Mouse (Mus musculus) left cerebral cortex, postnatal 25 days (tissue): Measurements from ENCODE around the gene Pid1. TPM values are rescaled to one million over a fixed set of nuclear protein-coding genes. Genes with fewer than 3 reads are reported as not detected.
A peak's percentile ranks its signal among the peaks of the same experiment; 100 is the strongest.

Experiments
- DNase-seq, 2 experiments: peaks; one replicate each; pipeline ENCODE4 v3.0.0; 2022; ENCODE audit warnings: low spot score in 2 of 2, mixed read lengths in 1 of 2
- intact Hi-C: fragments of 180-260 bp; cut with DNase I; formaldehyde crosslinking; loops from one replicate; pipeline ENCODE4 v1.15.1; 2025
- microRNA-seq, 2 experiments: library from miRNA; unstranded; fragments of <30 nt; microRNA quantifications; one replicate each; pipeline ENCODE4 v1.2.0; 2022
- total RNA-seq, 2 experiments: library from RNA; stranded (reverse); gene quantifications; 2 replicates each; pipeline ENCODE4 v1.2.3; 2021

Gene Pid1
- total RNA-seq, 2 experiments from 2014 or later, result 40.1 to 43.4 TPM

DNA sequence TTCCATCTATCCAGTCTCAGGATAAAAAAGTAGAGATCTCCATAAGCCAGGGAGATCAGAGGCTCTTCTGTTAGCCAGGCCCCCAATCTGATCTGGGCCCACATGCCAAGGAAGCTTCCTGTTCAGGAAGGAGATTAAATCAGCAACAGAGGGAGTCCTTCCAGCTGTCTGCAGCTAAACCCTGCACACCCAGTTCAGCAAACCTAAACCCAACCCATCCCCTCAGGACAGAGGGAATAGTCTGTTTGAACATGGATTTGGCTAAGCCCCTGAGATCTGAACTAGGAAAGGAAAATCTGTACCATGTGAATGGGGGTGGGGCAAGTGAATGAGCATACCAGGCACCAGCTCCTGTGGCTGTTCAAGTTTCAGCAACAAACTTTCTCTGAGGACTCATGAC lies 266.6 kb downstream of the Pid1 start:
- DNase-seq, result no peak
- intact Hi-C loops, result no loop called here

DNA sequence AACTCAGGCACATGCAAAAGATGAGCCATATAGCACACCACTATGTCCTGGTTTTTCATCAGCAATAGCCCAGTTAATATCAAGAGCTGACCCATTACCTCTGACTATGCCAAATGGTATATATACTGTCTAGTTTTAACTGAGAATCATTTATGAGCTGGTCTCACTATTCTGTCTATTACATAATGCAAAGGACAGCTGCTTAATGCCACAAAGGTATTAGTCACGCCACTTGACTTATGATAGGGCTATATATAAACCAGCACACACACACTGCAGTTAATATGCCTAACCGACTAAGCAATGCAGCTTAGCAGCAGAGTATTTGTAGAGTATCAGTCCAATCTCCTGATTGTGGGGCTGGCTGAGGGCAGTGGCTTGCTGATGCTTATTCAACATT lies 270.7 kb downstream of the Pid1 start:
- intact Hi-C loops, result no loop called here
- DNase-seq, result no peak

DNA sequence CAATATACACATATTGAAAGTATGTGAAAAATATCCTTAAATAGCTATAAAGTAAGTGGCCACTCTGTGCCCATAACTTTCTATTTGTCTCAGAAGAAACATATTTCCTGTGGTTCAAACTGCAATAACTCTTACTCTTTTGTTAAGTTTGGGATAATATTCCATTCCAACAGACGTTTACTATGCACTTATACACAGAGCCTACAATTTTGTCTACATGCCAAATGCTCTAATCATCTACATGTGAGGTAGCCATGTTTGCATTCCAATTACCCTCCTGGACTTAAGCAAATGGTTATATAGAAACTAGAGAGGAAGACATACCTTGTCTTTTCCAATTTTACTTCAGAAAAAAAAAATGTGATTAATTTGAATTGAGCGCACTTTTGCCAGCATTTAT lies 274.3 kb downstream of the Pid1 start:
- intact Hi-C loops, result no loop called here
- no peak for DNase-seq

DNA sequence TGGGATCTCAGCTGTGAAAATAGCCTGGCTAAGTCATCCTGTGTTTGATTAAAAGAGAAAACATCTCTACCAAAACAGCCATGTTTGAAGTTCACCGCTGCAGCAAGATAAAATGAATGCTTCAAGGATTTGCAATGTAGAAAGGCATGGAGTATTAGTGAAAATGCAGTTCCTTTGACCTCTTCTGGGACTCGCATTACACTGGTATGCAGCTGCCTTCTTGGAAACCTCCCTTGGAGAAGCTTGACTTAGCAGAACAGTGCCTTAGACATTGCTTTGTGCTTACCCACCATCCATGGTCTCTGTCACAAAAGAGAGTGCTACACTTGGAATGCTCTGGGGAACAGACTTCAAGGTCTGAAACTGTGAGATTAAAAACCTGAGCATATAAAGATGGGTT lies 276.0 kb downstream of the Pid1 start:
- intact Hi-C loops, result no loop called here
- DNase-seq, result no peak

DNA sequence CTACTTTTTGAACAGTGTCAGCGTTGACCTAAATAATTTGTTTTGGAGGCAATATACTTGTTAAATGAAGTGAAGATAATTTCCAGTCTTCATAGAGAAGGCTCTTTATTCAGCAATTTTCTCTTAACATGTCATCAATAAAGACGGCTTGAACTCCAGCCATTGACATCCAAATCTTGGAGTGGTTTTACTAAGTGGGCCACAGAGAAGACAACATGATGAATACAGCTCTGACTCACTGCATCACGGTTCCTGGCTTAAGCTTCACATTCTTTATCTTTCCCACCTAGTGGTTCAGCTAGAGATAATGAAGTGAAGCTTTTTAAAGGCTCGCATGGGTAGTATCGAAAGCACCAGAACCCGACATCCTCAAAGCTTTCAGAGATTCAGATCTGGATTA lies 276.7 kb downstream of the Pid1 start:
- peak in 1 of 2 experiments; percentile 35 for DNase-seq
- intact Hi-C loops, result no loop called here

DNA sequence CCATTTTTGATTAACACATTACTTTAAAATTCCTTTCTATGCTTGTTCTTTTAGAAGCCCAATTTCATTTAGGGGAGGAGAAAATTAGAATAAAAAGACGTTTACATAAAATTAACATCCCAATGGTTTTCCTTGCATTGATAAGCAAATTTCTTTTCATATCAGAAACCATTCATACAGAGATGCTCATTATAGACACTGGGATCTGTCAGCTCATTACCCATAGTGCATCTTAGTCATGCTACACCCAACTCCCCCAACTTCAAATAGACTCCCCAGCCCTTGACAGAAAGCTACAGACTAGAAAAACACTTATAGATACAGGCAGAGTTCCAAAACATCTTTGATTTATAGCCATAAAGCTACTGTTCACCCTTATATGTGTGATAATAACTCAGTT lies 277.5 kb downstream of the Pid1 start:
- intact Hi-C loops, result no loop called here
- no peak for DNase-seq

DNA sequence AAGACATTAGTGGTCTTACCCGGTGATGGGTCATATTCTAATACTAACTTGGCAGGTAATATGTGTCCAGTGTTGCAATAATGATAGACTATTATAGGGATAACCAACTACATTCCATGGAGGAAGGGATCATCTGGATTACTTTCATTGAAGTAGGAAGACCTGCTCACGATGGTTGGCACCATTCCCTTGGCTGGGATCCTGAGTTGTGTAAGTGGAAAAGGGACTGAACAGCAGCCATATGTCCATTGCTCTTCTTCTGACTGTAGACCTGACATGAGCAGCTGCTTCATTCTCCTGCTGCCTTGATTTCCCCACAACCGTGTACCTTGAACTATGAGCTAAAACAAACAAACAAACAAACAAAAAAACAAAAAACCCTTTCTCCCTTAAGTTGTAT lies 278.6 kb downstream of the Pid1 start:
- DNase-seq, result no peak
- intact Hi-C loops, result no loop called here

DNA sequence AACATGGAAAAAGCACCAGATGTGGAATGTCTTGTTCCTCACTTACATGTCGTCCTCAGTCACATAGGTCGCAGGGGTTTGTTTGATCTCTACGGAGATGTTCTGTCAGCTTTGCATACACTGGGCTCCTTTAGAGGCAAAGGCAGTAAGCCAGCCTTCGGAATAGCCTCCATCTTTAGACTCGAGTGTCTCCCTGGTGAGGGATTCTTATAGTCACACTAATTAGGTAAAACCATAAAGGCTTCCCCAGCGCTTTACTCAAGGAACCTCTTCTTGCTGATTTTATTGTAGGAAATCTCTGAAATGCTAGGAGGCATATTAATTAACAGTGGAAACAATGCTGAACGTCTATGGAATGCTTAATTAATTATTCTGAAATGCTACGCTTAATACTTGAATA lies 284.4 kb downstream of the Pid1 start:
- no peak for DNase-seq
- intact Hi-C loops, result no loop called here

DNA sequence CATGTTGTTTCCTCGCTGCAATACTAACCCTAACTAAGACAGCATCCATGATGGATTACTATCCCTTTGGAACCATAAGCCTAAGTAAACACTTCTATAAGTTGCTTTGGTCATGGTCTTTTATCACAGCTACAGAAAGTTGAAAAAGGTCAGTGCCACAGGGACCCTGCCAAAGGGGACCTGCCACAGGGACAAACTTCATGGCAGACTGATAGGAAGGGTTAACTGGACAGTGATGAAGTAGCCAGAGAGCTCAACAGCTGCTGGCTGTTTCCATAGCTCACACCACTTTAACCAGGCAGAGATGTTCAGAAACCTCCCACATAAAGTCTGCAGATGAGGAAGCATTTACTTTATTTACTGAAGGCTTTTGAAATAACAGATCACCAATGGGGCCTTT lies 287.0 kb downstream of the Pid1 start:
- intact Hi-C loops, result no loop called here
- DNase-seq, result no peak

DNA sequence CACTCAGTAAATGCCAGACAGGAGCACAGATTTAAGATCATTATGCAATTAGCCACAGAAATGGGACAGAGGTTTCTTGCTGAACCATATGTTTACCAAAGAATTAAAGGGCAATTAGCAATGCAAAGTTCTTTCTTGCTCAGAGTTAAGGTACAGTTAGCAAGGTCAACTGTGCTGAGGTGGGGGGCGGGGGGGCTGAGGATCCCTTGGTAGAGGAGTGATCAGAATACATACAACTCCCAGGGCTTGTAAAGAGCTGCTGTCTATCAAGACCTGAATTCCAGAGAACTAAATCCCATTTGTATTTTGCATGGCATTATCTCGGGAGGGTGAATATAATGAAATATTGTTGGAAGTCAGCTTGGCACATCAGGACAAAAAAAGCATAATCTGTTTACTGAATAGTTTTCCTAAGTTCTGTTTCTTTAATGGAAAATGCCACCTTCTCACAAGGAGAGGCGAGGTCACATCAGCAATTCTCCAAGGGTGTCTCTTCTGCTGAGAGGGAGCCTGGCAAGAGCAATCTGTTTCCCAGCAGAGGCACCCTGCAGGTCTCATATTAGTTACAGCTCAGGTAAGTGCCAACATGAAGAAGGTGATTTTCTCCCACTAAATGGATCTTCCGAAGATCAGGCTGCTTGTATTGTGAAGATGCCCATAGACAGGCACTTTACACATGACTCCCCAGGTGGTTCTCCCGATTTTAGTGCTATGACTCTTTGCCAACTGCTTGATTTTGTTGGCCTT lies 306.9 kb downstream of the Pid1 start:
- DNase-seq, result no peak
- intact Hi-C loops, result no loop called here

DNA sequence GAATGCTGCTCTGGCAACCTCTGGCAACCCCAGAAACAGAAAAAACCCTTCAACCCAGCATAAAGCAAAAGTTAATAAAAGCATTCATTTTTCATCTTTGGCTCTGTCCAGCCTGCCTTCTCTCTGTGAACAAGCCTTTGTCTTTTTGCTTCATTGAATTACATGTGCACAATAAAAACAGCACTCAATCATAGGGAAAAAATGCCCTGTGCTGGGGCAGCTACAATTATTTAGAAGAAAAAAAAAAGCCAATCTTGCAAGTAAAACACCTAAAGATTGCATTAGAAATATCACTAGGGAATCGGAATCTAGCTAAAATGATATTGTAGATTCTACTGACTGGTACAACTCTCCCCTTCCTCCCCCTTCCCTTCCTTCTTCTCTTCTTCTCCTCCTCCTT lies 307.7 kb downstream of the Pid1 start:
- intact Hi-C loops, result no loop called here
- no peak for DNase-seq

DNA sequence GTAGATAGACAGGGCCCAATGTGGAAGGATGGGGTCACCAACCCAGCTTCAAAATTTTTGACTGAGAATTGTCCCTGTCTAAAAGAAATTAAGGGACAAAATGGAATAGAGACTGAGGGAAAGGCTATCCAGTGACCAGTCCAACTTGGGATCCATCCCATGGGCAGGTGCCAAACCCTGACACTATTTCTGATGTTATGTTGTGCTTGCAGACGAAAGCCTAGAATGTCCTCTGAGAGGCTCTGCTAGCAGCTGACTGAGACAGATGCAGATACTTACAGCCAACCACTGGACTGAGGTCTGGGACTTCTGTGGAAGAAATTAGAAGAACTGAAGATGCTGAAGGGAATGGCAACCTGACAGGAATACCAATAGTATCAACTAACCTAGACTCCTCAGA lies 338.2 kb downstream of the Pid1 start:
- DNase-seq, result no peak
- intact Hi-C loops, result no loop called here

DNA sequence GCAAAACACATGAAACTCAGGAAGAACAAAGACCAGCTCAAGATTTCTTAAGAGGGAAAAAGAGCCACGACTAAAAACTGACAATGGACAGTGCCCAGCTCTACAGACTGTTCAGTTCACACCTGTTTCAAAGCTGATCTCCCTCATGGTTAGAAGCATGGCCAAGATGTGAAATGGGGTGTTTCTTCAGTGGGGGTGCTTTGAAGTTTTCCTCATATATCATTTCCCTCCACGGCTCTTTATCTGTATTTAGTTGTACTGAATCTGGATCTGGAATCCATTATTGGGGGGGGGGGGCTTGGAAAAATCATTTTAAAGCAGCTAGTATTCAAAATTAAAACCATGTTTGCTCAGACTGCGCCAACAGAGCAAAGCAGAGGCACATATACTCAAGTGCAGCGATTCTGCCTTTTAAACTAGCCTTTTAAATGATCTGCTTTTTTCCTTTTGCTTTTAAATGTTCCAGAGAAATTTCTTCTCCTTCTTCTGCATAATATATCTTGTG lies 351.1 kb downstream of the Pid1 start:
- no peak for DNase-seq
- intact Hi-C loops, result no loop called here

DNA sequence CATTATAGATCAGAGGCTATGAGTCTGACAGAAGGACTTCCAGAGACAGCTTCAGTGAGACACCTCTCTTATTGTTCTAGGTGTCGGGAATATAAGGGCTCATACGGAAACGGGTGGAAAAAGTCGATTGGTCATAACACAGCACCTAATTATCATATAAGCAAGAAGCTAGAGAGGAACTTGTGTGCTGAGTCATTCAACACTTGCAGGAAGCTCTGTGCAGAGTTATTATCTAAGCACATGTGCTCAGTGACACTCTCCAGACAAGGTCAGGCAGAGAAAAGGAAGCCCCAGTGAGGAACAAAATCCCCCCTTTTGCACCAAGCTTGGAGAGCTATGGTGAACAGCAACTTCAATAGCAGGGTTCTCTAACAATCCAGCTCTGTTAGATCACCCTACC lies 361.4 kb downstream of the Pid1 start:
- intact Hi-C loops, result no loop called here
- DNase-seq, result no peak

Small RNAs within 50 kb of the gene (microRNA-seq; reads per million reads assigned to microRNA genes)
- gene Mir6353, result 0 reads per million in 2 experiments
